Mouse (Mus musculus) small intestine, adult 2 months (tissue): ENCODE results near the gene Aqp9. TPM values are rescaled to one million over a fixed set of nuclear protein-coding genes. Genes with fewer than 3 reads are reported as not detected.

Experiments used
- H3K27ac ChIP-seq: fragments of 200-500 bp; 2 replicates; pipeline ENCODE4 v1.5.1; 2012; ENCODE audit warnings: low read depth, low read length, control low read depth, inconsistent platforms; ENCODE audit not compliant: insufficient read depth
- H3K27me3 ChIP-seq: fragments of 200-500 bp; 2 replicates; pipeline ENCODE4 v1.6.1; 2012; ENCODE audit warnings: mild to moderate bottlenecking, moderate library complexity, low read length, inconsistent platforms; ENCODE audit not compliant: control insufficient read depth, insufficient read depth
- H3K36me3 ChIP-seq: fragments of 200-500 bp; 2 replicates; pipeline ENCODE4 v1.6.1; 2012; ENCODE audit warnings: mild to moderate bottlenecking, low read length, control low read depth, inconsistent platforms; ENCODE audit not compliant: control insufficient read depth, insufficient read depth
- H3K4me1 ChIP-seq: fragments of 200-500 bp; 2 replicates; pipeline ENCODE4 v1.6.1; 2012; ENCODE audit warnings: low read length, inconsistent platforms, mixed read lengths; ENCODE audit not compliant: control insufficient read depth, insufficient read depth, insufficient read length
- H3K4me3 ChIP-seq: fragments of 200-500 bp; 2 replicates; pipeline ENCODE4 v1.5.1; 2012; ENCODE audit warnings: low read depth, mild to moderate bottlenecking, control low read depth, inconsistent platforms, low read length, moderate library complexity
- CTCF ChIP-seq: fragments of 200-500 bp; IDR thresholded peaks from 2 replicates; pipeline ENCODE4 v1.5.1; 2012; ENCODE audit warnings: low read depth, mild to moderate bottlenecking, control low read depth, inconsistent platforms, low read length, moderate library complexity, mixed read lengths; ENCODE audit not compliant: insufficient replicate concordance, insufficient read length; ENCODE audit errors: extremely low read depth
- POLR2A ChIP-seq: fragments of 200-500 bp; IDR thresholded peaks from 2 replicates; pipeline ENCODE4 v1.6.1; 2012; ENCODE audit warnings: low read depth, mild to moderate bottlenecking, control low read depth, inconsistent platforms, low read length, moderate library complexity
- WGBS: fragments of 180-500 bp; shearing (Covaris S2); methylation state at CpG from one replicate; pipeline ENCODE4 v1.1.7; 2018; 5-methylcytosine and 5-hydroxymethylcytosine counted together
- polyA plus RNA-seq: library from polyadenylated mRNA; depleted of rRNA; stranded (reverse); fragments of >200 nt; gene quantifications from 2 replicates; pipeline ENCODE4 v1.2.3, GENCODE M21; 2012

Aqp9 gene
- polyA plus RNA-seq, 1 experiment, result 0.06 TPM

GRCm38 (mm10) chr9:71094066-71094465 is 74.4 kb downstream of the Aqp9 start:
- TF ChIP-seq CTCF (no peak), POLR2A (no peak)
- 86% methylated on average over 6 of the region's 6 CpGs for WGBS
- Histone ChIP-seq H3K4me3 (no peak overlapping the region), H3K36me3 (no peaks in the 10 kb centered on the region), H3K27ac (no peak overlapping the region), H3K4me1 (no peaks in the 10 kb centered on the region), H3K27me3 (no peaks in the 10 kb centered on the region)

- H3K4me1 ChIP-seq, result no peaks in the 10 kb centered on the region
- no peaks in the 10 kb centered on the region for H3K27me3 ChIP-seq
- H3K36me3 ChIP-seq, result no peaks in the 10 kb centered on the region
- 65% methylated on average over 5 of the region's 5 CpGs for WGBS
- TF ChIP-seq POLR2A (no peak), CTCF (peak; percentile 46; the same call in 1 of the 2 replicates)
- no peak overlapping the region for H3K27ac ChIP-seq
- H3K4me3 ChIP-seq, result no peak overlapping the region
Measured at GRCm38 (mm10) chr9:71092038-71092437, 76.4 kb downstream of the Aqp9 start.

GRCm38 (mm10) chr9:71079201-71079600 is 89.3 kb downstream of the Aqp9 start:
- no peaks in the 10 kb centered on the region for H3K27me3 ChIP-seq
- WGBS, result 34% methylated on average over 7 of the region's 7 CpGs
- H3K27ac ChIP-seq, result no peak overlapping the region
- H3K4me3 ChIP-seq, result no peak overlapping the region
- H3K4me1 ChIP-seq, result no peaks in the 10 kb centered on the region
- no peaks in the 10 kb centered on the region for H3K36me3 ChIP-seq
- TF ChIP-seq POLR2A, result no peak
- no peak; the same call in 1 of the 2 replicates for TF ChIP-seq CTCF

GRCm38 (mm10) chr9:71077251-71077825 is 91.1 kb downstream of the Aqp9 start:
- no peak overlapping the region for H3K27ac ChIP-seq
- H3K27me3 ChIP-seq, result no peaks in the 10 kb centered on the region
- WGBS, result 76% methylated on average over 5 of the region's 5 CpGs
- no peak for TF ChIP-seq POLR2A
- no peak for TF ChIP-seq CTCF
- H3K36me3 ChIP-seq, result no peaks in the 10 kb centered on the region
- no peak overlapping the region for H3K4me3 ChIP-seq
- no peaks in the 10 kb centered on the region for H3K4me1 ChIP-seq

GRCm38 (mm10) chr9:71076201-71076648 is 92.3 kb downstream of the Aqp9 start:
- Histone ChIP-seq H3K36me3 (no peaks in the 10 kb centered on the region), H3K4me1 (no peaks in the 10 kb centered on the region), H3K27ac (no peak overlapping the region), H3K4me3 (no peak overlapping the region), H3K27me3 (no peaks in the 10 kb centered on the region)
- WGBS, result 56% methylated on average over 12 of the region's 12 CpGs
- TF ChIP-seq CTCF, result no peak
- no peak for TF ChIP-seq POLR2A

GRCm38 (mm10) chr9:71073831-71074230 is 94.7 kb downstream of the Aqp9 start:
- TF ChIP-seq CTCF (peak; percentile 52; the same call in 1 of the 2 replicates), POLR2A (no peak)
- WGBS, result 53% methylated on average over 4 of the region's 4 CpGs
- no peaks in the 10 kb centered on the region for H3K27me3 ChIP-seq
- H3K27ac ChIP-seq, result no peak overlapping the region
- no peaks in the 10 kb centered on the region for H3K36me3 ChIP-seq
- H3K4me3 ChIP-seq, result no peak overlapping the region
- no peaks in the 10 kb centered on the region for H3K4me1 ChIP-seq

- H3K27ac ChIP-seq, result no peak overlapping the region
- H3K27me3 ChIP-seq, result no peaks in the 10 kb centered on the region
- TF ChIP-seq CTCF (no peak), POLR2A (no peak)
- no peak overlapping the region for H3K4me3 ChIP-seq
- 57% methylated on average over 4 of the region's 4 CpGs for WGBS
- H3K36me3 ChIP-seq, result no peaks in the 10 kb centered on the region
- no peaks in the 10 kb centered on the region for H3K4me1 ChIP-seq
Measured at GRCm38 (mm10) chr9:71073076-71073475, 95.4 kb downstream of the Aqp9 start.

GRCm38 (mm10) chr9:71072502-71072901 is 96.0 kb downstream of the Aqp9 start:
- TF ChIP-seq CTCF (no peak), POLR2A (no peak)
- H3K4me1 ChIP-seq, result no peaks in the 10 kb centered on the region
- WGBS, result 77% methylated on average over 7 of the region's 7 CpGs
- no peaks in the 10 kb centered on the region for H3K27me3 ChIP-seq
- no peaks in the 10 kb centered on the region for H3K36me3 ChIP-seq
- H3K27ac ChIP-seq, result no peak overlapping the region
- H3K4me3 ChIP-seq, result no peak overlapping the region
